Mouse (Mus musculus): Measurements from ENCODE around the gene Cabp2. TPM values are rescaled to one million over a fixed set of nuclear protein-coding genes. Genes with fewer than 3 reads are reported as not detected.
"Not testable (repeated sequence)": the region's sequence is repeated elsewhere in the genome, so short reads cannot be mapped to it uniquely, and the experiment has no call there.

Gene Cabp2
- polyA plus RNA-seq, 1 experiment, result not detected

DNA sequence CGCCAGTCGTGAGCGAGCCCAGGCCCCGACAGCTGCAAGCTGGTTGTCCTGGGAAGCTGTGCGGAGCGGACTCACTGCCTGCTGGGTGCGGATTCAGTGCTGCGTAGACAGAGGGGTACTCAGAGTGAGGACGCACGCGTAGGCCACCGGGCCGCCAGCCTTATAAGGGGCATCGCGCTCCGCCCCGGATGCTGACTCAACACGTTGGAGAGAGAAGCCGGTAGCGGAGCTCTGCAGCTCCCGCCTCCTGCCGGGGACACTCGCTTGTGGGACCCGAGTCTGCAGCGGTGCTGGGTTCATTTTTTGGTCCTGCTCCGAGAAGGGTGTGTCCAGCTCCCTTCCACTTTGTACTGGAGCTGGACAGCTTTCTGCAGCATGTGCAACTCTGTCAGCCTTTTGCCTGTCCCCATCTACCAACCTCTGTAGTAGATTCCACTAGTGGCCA is 43.6 kb upstream of the Cabp2 start, which contains the start of gene Gstp1:
Gene Gstp1, minus strand, starts transcription at position 198 of the 445 bp plus-strand sequence.
- TF ChIP-seq USF1 (IDR thresholded peaks at IDR 0.05; ENCODE audit: low read depth) (no peak), MAX (IDR thresholded peaks at IDR 0.05) (peak; percentile 61), MYOD1 (IDR thresholded peaks at IDR 0.05; ENCODE audit: control insufficient read depth, insufficient read length, low read depth) (no peak), FOSL1 (IDR thresholded peaks at IDR 0.05; ENCODE audit: insufficient read depth, low read length, poor library complexity, severe bottlenecking) (no peak), CEBPB (IDR thresholded peaks at IDR 0.05; ENCODE audit: low read depth) (no peak), CTCF (IDR thresholded peaks at IDR 0.05; ENCODE audit: control insufficient read depth, insufficient read depth, insufficient read length) (no peak), MYOG (IDR thresholded peaks at IDR 0.05; ENCODE audit: control insufficient read depth, extremely low read depth, insufficient read length) (no peak)
- Histone ChIP-seq H3K27me3 (ENCODE audit: control insufficient read depth, insufficient read depth, insufficient read length) (no peaks in the 10 kb centered on the region), H3K4me3 (ENCODE audit: insufficient read depth, poor library complexity, severe bottlenecking) (peak within 1 kb of the TSS; percentile 51), H3K36me3 (ENCODE audit: control insufficient read depth, insufficient read depth) (no peaks in the 10 kb centered on the region), H3K79me2 (ENCODE audit: control insufficient read depth, insufficient read depth) (peaks cover 18% of the 10 kb centered on the region), H3ac (ENCODE audit: control insufficient read depth, insufficient read length, low read depth) (peak within 1 kb of the TSS; percentile 72), H3K79me3 (ENCODE audit: low read depth) (peaks cover 6% of the 10 kb centered on the region)

GRCm38 (mm10) chr19:4040941-4041340 is 40.4 kb upstream of the Cabp2 start:
- not testable (repeated sequence) for H3K4me3 ChIP-seq (ENCODE audit: insufficient read depth, poor library complexity, severe bottlenecking); H3K27me3 ChIP-seq (ENCODE audit: control insufficient read depth, insufficient read depth, insufficient read length)
- peaks cover 17% of the 10 kb centered on the region for H3K79me2 ChIP-seq (ENCODE audit: control insufficient read depth, insufficient read depth)

DNA sequence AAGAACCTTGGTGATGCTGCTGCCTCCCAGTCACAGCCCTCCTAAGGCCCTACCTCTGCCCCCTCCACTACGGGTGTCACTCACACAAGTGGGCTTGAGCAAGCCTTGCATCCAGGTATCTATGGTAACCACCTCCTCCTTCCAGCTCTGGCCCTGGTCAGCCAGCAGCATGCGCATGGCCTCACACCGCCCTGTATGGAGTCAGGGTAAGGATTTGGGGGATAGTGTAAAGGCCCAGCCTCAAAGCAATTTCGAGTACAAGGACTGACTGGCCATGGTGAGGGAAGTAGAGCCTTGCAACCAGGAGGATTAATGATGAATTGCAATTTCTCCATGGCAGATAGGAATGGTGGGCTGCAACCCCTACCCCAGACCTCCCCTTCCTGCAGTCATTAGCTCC is 39.9 kb upstream of the Cabp2 start:
- not testable (repeated sequence) for H3K79me3 ChIP-seq (ENCODE audit: low read depth); H3K4me3 ChIP-seq (ENCODE audit: insufficient read depth, poor library complexity, severe bottlenecking); H3K36me3 ChIP-seq (ENCODE audit: control insufficient read depth, insufficient read depth); H3K27me3 ChIP-seq (ENCODE audit: control insufficient read depth, insufficient read depth, insufficient read length); H3ac ChIP-seq (ENCODE audit: control insufficient read depth, insufficient read length, low read depth)
- H3K79me2 ChIP-seq (ENCODE audit: control insufficient read depth, insufficient read depth), result peaks cover 11% of the 10 kb centered on the region

More at GRCm38 (mm10) chr19:4040941-4041340, 40.4 kb upstream of the Cabp2 start:
- H3ac ChIP-seq (ENCODE audit: control insufficient read depth, insufficient read length, low read depth); H3K79me3 ChIP-seq (ENCODE audit: low read depth); H3K36me3 ChIP-seq (ENCODE audit: control insufficient read depth, insufficient read depth): not testable (repeated sequence)

DNA sequence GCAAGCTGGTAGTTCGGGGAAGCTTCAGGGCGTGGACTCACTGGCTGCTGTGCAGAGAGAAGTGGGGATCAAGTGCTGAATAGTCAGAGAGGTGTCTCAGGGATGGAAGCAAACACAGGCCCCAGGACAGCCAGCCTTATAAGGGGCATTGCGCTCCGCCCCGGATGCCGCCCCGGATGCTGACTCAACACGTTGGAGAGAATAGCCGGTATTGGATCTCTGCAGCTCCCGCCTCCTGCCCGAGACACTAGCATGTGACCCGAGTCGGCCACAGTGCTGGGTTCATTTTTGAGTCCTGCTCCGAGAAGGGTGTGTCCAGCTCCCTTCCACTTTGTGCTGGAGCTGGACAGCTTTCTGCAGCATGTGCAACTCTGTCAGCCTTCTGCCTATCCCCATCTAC is 39.3 kb upstream of the Cabp2 start:
- Histone ChIP-seq H3K27me3 (ENCODE audit: control insufficient read depth, insufficient read depth, insufficient read length) (no peaks in the 10 kb centered on the region), H3ac (ENCODE audit: control insufficient read depth, insufficient read length, low read depth) (no peak overlapping the region), H3K79me3 (ENCODE audit: low read depth) (peaks cover 3% of the 10 kb centered on the region), H3K36me3 (ENCODE audit: control insufficient read depth, insufficient read depth) (no peaks in the 10 kb centered on the region), H3K79me2 (ENCODE audit: control insufficient read depth, insufficient read depth) (peaks cover 5% of the 10 kb centered on the region), H3K4me3 (ENCODE audit: insufficient read depth, poor library complexity, severe bottlenecking) (no peak overlapping the region)
- TF ChIP-seq CTCF (IDR thresholded peaks at IDR 0.05; ENCODE audit: control insufficient read depth, insufficient read depth, insufficient read length), result no peak
- TF ChIP-seq USF1 (IDR thresholded peaks at IDR 0.05; ENCODE audit: low read depth), result peak; percentile 24
- TF ChIP-seq FOSL1 (IDR thresholded peaks at IDR 0.05; ENCODE audit: insufficient read depth, low read length, poor library complexity, severe bottlenecking), result no peak

DNA sequence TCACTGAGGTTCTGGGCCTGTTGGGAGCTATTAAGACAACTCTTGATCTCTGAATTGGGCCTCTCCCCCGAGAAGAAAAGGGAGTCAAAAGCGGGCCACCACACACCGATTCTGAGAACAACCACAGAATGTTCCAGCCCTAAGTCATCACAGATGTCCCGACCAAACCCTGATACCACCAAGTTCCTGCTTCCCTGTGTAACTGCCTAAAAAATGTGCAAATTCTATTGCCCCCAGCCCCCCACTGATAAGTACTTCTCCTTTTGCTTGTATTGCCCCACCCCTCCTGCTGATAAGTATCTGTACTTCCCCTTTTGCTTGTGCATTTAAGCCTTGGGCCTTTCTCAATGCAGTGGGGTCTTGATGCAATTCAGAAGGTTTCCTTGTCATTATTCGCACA is 37.3 kb upstream of the Cabp2 start:
- H3ac ChIP-seq (ENCODE audit: control insufficient read depth, insufficient read length, low read depth); H3K36me3 ChIP-seq (ENCODE audit: control insufficient read depth, insufficient read depth); H3K27me3 ChIP-seq (ENCODE audit: control insufficient read depth, insufficient read depth, insufficient read length); H3K4me3 ChIP-seq (ENCODE audit: insufficient read depth, poor library complexity, severe bottlenecking); H3K79me2 ChIP-seq (ENCODE audit: control insufficient read depth, insufficient read depth); H3K79me3 ChIP-seq (ENCODE audit: low read depth): not testable (repeated sequence)

DNA sequence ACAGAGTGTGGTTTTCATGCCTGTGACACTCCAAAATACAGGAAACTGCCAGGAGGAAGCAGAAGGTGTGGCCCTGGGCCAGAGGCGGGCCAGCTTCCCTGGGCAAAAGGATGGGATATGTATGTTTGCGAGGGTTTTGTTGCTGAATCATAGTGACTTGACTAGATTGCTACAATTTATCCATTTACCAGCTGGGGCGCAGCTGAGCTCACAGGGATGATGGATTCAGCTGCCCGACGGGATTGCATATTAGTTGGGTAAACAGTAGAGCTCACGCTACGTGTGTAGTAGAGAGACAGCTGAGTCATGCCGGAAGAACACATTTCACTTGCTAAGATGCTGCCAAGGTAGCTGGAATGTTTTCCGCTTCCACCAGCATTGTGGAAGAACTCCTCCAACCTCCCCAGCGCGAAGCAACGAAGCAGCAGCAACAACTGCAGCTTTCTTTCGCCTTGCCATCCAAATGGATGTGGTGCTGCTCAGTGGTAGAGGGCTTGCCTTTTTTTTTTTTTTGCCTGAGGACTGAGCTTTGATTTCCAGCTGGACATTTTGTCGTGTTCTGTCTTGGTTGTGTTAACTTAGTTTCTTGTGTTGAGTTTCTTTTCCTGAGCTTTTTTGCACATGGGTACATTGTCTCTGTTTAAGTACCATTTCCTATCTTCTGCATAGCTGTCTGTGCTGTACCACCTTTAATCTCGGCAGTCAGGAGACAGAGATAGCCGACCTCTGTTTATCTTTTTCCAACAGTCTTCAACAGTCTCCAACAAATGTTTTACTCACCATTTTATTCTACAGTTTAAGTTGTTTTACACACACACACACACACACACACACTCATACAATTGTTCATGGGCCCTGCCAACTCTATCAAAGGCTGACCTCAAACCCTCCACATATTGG is 35.2 kb upstream of the Cabp2 start, which contains the start of gene Gstp2:
Gene Gstp2, minus strand, starts transcription at position 58 of the 900 bp plus-strand sequence.
- Histone ChIP-seq H3K36me3 (ENCODE audit: control insufficient read depth, insufficient read depth) (no peaks in the 10 kb centered on the region), H3ac (ENCODE audit: control insufficient read depth, insufficient read length, low read depth) (no peak within 1 kb of the TSS), H3K79me2 (ENCODE audit: control insufficient read depth, insufficient read depth) (no peaks in the 10 kb centered on the region), H3K79me3 (ENCODE audit: low read depth) (no peaks in the 10 kb centered on the region), H3K4me3 (ENCODE audit: insufficient read depth, poor library complexity, severe bottlenecking) (no peak within 1 kb of the TSS), H3K27me3 (ENCODE audit: control insufficient read depth, insufficient read depth, insufficient read length) (no peaks in the 10 kb centered on the region)
- peak; percentile 19 for TF ChIP-seq CEBPB (IDR thresholded peaks at IDR 0.05; ENCODE audit: low read depth)
- peak; percentile 24 for TF ChIP-seq MYOD1 (IDR thresholded peaks at IDR 0.05; ENCODE audit: control insufficient read depth, insufficient read length, low read depth)
- TF ChIP-seq MYOG (IDR thresholded peaks at IDR 0.05; ENCODE audit: control insufficient read depth, extremely low read depth, insufficient read length), result no peak

GRCm38 (mm10) chr19:4046866-4047254 is 34.5 kb upstream of the Cabp2 start:
- TF ChIP-seq FOSL1 (IDR thresholded peaks at IDR 0.05; ENCODE audit: insufficient read depth, low read length, poor library complexity, severe bottlenecking) (no peak), USF1 (IDR thresholded peaks at IDR 0.05; ENCODE audit: low read depth) (no peak), MYOD1 (IDR thresholded peaks at IDR 0.05; ENCODE audit: control insufficient read depth, insufficient read length, low read depth) (no peak), CTCF (IDR thresholded peaks at IDR 0.05; ENCODE audit: control insufficient read depth, insufficient read depth, insufficient read length) (no peak), MYOG (IDR thresholded peaks at IDR 0.05; ENCODE audit: control insufficient read depth, extremely low read depth, insufficient read length) (no peak), MAX (IDR thresholded peaks at IDR 0.05) (no peak), CEBPB (IDR thresholded peaks at IDR 0.05; ENCODE audit: low read depth) (no peak)
- H3K4me3 ChIP-seq (ENCODE audit: insufficient read depth, poor library complexity, severe bottlenecking), result no peak overlapping the region
- H3K36me3 ChIP-seq (ENCODE audit: control insufficient read depth, insufficient read depth), result no peaks in the 10 kb centered on the region
- H3ac ChIP-seq (ENCODE audit: control insufficient read depth, insufficient read length, low read depth), result no peak overlapping the region
- no peaks in the 10 kb centered on the region for H3K79me3 ChIP-seq (ENCODE audit: low read depth)
- H3K27me3 ChIP-seq (ENCODE audit: control insufficient read depth, insufficient read depth, insufficient read length), result no peaks in the 10 kb centered on the region
- no peaks in the 10 kb centered on the region for H3K79me2 ChIP-seq (ENCODE audit: control insufficient read depth, insufficient read depth)

All from C2C12 (cell line).